Mouse (Mus musculus) kidney, adult 2 months (tissue): Measurements from ENCODE around the gene Olfr44. TPM values are rescaled to one million over a fixed set of nuclear protein-coding genes. Genes with fewer than 3 reads are reported as not detected.

Source experiments
- DNase-seq: peaks from one replicate; pipeline ENCODE4 v3.0.0; 2021
- H3K27ac ChIP-seq: fragments of 200-500 bp; 2 replicates; pipeline ENCODE4 v1.5.1; 2012; ENCODE audit warnings: low read depth, low read length, control low read depth, inconsistent platforms; ENCODE audit not compliant: insufficient read depth
- H3K27me3 ChIP-seq: fragments of 200-500 bp; replicated peaks from 2 replicates; pipeline ENCODE4 v1.6.1; 2012; ENCODE audit warnings: mild to moderate bottlenecking, moderate library complexity, low read length, inconsistent platforms; ENCODE audit not compliant: control insufficient read depth, insufficient read depth
- H3K36me3 ChIP-seq: fragments of 200-500 bp; 2 replicates; pipeline ENCODE4 v1.6.1; 2012; ENCODE audit warnings: mild to moderate bottlenecking, moderate library complexity, low read length, inconsistent platforms; ENCODE audit not compliant: control insufficient read depth, insufficient read depth
- H3K4me1 ChIP-seq: fragments of 200-500 bp; 2 replicates; pipeline ENCODE4 v1.6.1; 2011; ENCODE audit warnings: low read length; ENCODE audit not compliant: control insufficient read depth, insufficient read depth
- H3K4me3 ChIP-seq: fragments of 200-500 bp; 2 replicates; pipeline ENCODE4 v1.5.1; 2011; ENCODE audit warnings: mild to moderate bottlenecking, low read depth, low read length, control low read depth; ENCODE audit not compliant: insufficient read depth
- CTCF ChIP-seq: fragments of 200-500 bp; conservative IDR thresholded peaks from 2 replicates; pipeline ENCODE4 v1.5.1; 2011; ENCODE audit warnings: low read depth, mild to moderate bottlenecking, control low read depth, low read length, moderate library complexity, mixed read lengths; ENCODE audit not compliant: insufficient read depth, insufficient read length
- POLR2A ChIP-seq: fragments of 200-500 bp; IDR thresholded peaks from one replicate; pipeline ENCODE4 v1.6.1; 2011; ENCODE audit warnings: low read depth, low read length, control low read depth
- WGBS: fragments of 180-500 bp; shearing (Covaris S2); methylation state at CpG from one replicate; pipeline ENCODE4 v1.1.7; 2018; 5-methylcytosine and 5-hydroxymethylcytosine counted together
- polyA plus RNA-seq: library from polyadenylated mRNA; depleted of rRNA; stranded (reverse); fragments of >200 nt; gene quantifications from 2 replicates; pipeline ENCODE4 v1.2.3, GENCODE M21; 2012; rRNA removed

Gene Olfr44
- polyA plus RNA-seq, result not detected in 2 replicates

GRCm38 (mm10) chr9:39493895-39494294, at the start of gene Olfr44:
Olfr44 (minus strand) TSS chr9:39493995.
- Histone ChIP-seq H3K27me3 (no peaks in the 10 kb centered on the region), H3K4me3 (no peak within 1 kb of the TSS), H3K4me1 (no peaks in the 10 kb centered on the region), H3K27ac (no peak within 1 kb of the TSS), H3K36me3 (no peaks in the 10 kb centered on the region)
- no peak for TF ChIP-seq CTCF
- TF ChIP-seq POLR2A, result no peak
- DNase-seq, result no peak
- WGBS, result 79% methylated on average over 2 of the region's 2 CpGs

- DNase-seq, result no peak
- WGBS, result 70% methylated on average over 1 of the region's 1 CpGs
- Histone ChIP-seq H3K27ac (no peak overlapping the region), H3K27me3 (no peaks in the 10 kb centered on the region), H3K36me3 (no peaks in the 10 kb centered on the region), H3K4me1 (no peaks in the 10 kb centered on the region), H3K4me3 (no peak overlapping the region)
- TF ChIP-seq POLR2A (no peak), CTCF (no peak)
Measured at GRCm38 (mm10) chr9:39523616-39524285, 30.0 kb upstream of the Olfr44 start.

- H3K4me3 ChIP-seq, result no peak overlapping the region
Measured at GRCm38 (mm10) chr9:39518595-39518994, 24.8 kb upstream of the Olfr44 start.

GRCm38 (mm10) chr9:39515531-39515930, 21.7 kb upstream of the Olfr44 start, which contains the start of gene Olfr957:
Olfr957 (minus strand) TSS chr9:39515809.
- no peak for DNase-seq
- Histone ChIP-seq H3K4me3 (no peak within 1 kb of the TSS), H3K27me3 (no peaks in the 10 kb centered on the region), H3K27ac (no peak within 1 kb of the TSS), H3K36me3 (no peaks in the 10 kb centered on the region), H3K4me1 (no peaks in the 10 kb centered on the region)
- 56% methylated on average over 3 of the region's 3 CpGs for WGBS
- TF ChIP-seq CTCF, result no peak
- no peak for TF ChIP-seq POLR2A

More at GRCm38 (mm10) chr9:39518595-39518994, 24.8 kb upstream of the Olfr44 start:
- no peaks in the 10 kb centered on the region for H3K4me1 ChIP-seq
- H3K27me3 ChIP-seq, result no peaks in the 10 kb centered on the region
- no peaks in the 10 kb centered on the region for H3K36me3 ChIP-seq
- no peak for DNase-seq
- no peak overlapping the region for H3K27ac ChIP-seq
- no peak for TF ChIP-seq CTCF
- TF ChIP-seq POLR2A, result no peak

- no peaks in the 10 kb centered on the region for H3K27me3 ChIP-seq
- no peaks in the 10 kb centered on the region for H3K4me1 ChIP-seq
- no peak for DNase-seq
- no peak overlapping the region for H3K27ac ChIP-seq
- no peak for TF ChIP-seq CTCF
- no peak for TF ChIP-seq POLR2A
- 78% methylated on average over 9 of the region's 9 CpGs for WGBS
- H3K36me3 ChIP-seq, result no peaks in the 10 kb centered on the region
- no peak overlapping the region for H3K4me3 ChIP-seq
Measured at GRCm38 (mm10) chr9:39509412-39509811, 15.6 kb upstream of the Olfr44 start.

- 9% methylated on average over 6 of the region's 6 CpGs for WGBS
- peak; percentile 29 for DNase-seq
- TF ChIP-seq CTCF, result peak; percentile 51
- no peak for TF ChIP-seq POLR2A
Measured at GRCm38 (mm10) chr9:39508998-39509397, 15.2 kb upstream of the Olfr44 start.

GRCm38 (mm10) chr9:39471844-39472243, 22.0 kb downstream of the Olfr44 start, which contains the start of gene Olfr955:
Olfr955 (minus strand) TSS chr9:39471944.
- TF ChIP-seq CTCF (no peak), POLR2A (no peak)
- WGBS, result 37% methylated on average over 1 of the region's 1 CpGs
- no peak within 1 kb of the TSS for H3K4me3 ChIP-seq
- H3K4me1 ChIP-seq, result no peaks in the 10 kb centered on the region
- no peaks in the 10 kb centered on the region for H3K27me3 ChIP-seq
- DNase-seq, result no peak
- H3K36me3 ChIP-seq, result no peaks in the 10 kb centered on the region
- H3K27ac ChIP-seq, result no peak within 1 kb of the TSS

More at GRCm38 (mm10) chr9:39508998-39509397, 15.2 kb upstream of the Olfr44 start:
- no peaks in the 10 kb centered on the region for H3K27me3 ChIP-seq
- no peak overlapping the region for H3K27ac ChIP-seq
- no peaks in the 10 kb centered on the region for H3K4me1 ChIP-seq
- no peak overlapping the region for H3K4me3 ChIP-seq
- H3K36me3 ChIP-seq, result no peaks in the 10 kb centered on the region
